Mouse (Mus musculus) limb, embryonic 10.5 days (tissue): ENCODE measurements around the gene Tescl. TPM values are rescaled to one million over a fixed set of nuclear protein-coding genes. Genes with fewer than 3 reads are reported as not detected.
A peak's percentile ranks its signal among the peaks of the same experiment; 100 is the strongest.

Source experiments
- DNase-seq: peaks from one replicate; pipeline ENCODE4 v3.0.0-alpha.2; 2017; ENCODE audit warnings: low spot score
- H3K27ac ChIP-seq: fragments of 300-500 bp; sonication (generic); 2 replicates; pipeline ENCODE4 v1.5.1; 2016; ENCODE audit warnings: mild to moderate bottlenecking
- H3K27me3 ChIP-seq: fragments of 300-500 bp; sonication (generic); 2 replicates; pipeline ENCODE4 v1.6.1; 2016; ENCODE audit warnings: low read depth, mild to moderate bottlenecking; ENCODE audit not compliant: poor library complexity, severe bottlenecking
- H3K36me3 ChIP-seq: fragments of 300-500 bp; sonication (generic); 2 replicates; pipeline ENCODE4 v1.6.1; 2016; ENCODE audit warnings: mild to moderate bottlenecking, moderate library complexity
- H3K4me1 ChIP-seq: fragments of 300-500 bp; sonication (generic); 2 replicates; pipeline ENCODE4 v1.6.1; 2016
- H3K4me3 ChIP-seq: fragments of 300-500 bp; sonication (generic); 2 replicates; pipeline ENCODE4 v1.5.1; 2016; ENCODE audit warnings: mild to moderate bottlenecking, moderate library complexity
- H3K9me3 ChIP-seq: fragments of 300-500 bp; sonication (generic); replicated peaks from 2 replicates; pipeline ENCODE4 v1.6.1; 2016; ENCODE audit warnings: mild to moderate bottlenecking
- WGBS: fragments of 180-500 bp; shearing (Covaris S2); methylation state at CpG from one replicate; pipeline ENCODE4 v1.1.7; 2016; 5-methylcytosine and 5-hydroxymethylcytosine counted together
- polyA plus RNA-seq: library from polyadenylated mRNA; unstranded; fragments of >200 nt; fragmentation: Nextera tagmentation; extraction: Ambion mirVana; gene quantifications from 2 replicates; pipeline ENCODE4 v1.2.1, GENCODE M21; 2016

The Tescl gene
- polyA plus RNA-seq, 1 experiment from 2014 or later: not detected

- Histone ChIP-seq H3K9me3 (no peaks in the 10 kb centered on the region), H3K27me3 (no peaks in the 10 kb centered on the region), H3K36me3 (peaks cover 4% of the 10 kb centered on the region; the same call in 1 of the 2 replicates), H3K27ac (no peak overlapping the region), H3K4me1 (peaks cover 8% of the 10 kb centered on the region; the same call in 1 of the 2 replicates), H3K4me3 (no peak overlapping the region)
- no peak for DNase-seq
- 76% methylated on average over 6 of the region's 6 CpGs for WGBS
Measured at GRCm38 (mm10) chr7:24318942-24319341, 14.8 kb downstream of the Tescl start.

DNA sequence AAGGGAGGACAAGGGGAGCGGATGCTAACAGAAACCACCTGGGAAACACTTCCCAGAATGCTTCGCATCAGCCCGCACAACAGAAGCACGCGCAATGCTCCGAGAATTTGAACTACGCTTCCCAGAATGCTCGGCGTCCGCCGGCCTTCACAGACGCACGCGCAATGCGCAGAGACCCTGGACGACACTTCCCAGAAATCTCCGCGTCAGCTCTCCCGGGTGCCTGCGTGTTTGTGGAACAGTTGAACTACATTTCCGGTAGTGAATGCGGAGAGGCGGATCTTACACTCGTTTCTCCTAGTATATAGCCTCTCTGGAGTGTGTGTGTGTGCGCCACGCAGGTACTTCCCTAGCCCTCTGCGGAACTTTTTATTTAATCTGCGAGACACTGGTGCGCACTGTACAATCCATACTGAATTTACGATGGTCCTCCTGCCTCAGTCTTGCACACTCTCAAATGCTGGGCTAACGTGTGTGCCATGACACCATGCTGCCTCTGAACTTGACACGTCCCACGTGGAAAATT, 17.1 kb downstream of the Tescl start, which contains the start of gene Zfp94:
Zfp94 (minus strand) TSS at position 100 of the 526 bp plus-strand sequence.
- H3K27ac ChIP-seq: peak within 1 kb of the TSS; percentile 90
- WGBS: 1% methylated on average over 33 of the region's 33 CpGs
- no peaks in the 10 kb centered on the region for H3K27me3 ChIP-seq
- H3K9me3 ChIP-seq: no peaks in the 10 kb centered on the region
- H3K36me3 ChIP-seq: peaks cover 17% of the 10 kb centered on the region
- H3K4me1 ChIP-seq: peaks cover 8% of the 10 kb centered on the region; the same call in 1 of the 2 replicates
- peak; percentile 93 for DNase-seq
- peak within 1 kb of the TSS; percentile 65 for H3K4me3 ChIP-seq

GRCm38 (mm10) chr7:24315726-24316566, 17.8 kb downstream of the Tescl start:
- H3K9me3 ChIP-seq: no peaks in the 10 kb centered on the region
- peaks cover 24% of the 10 kb centered on the region for H3K36me3 ChIP-seq
- peak overlapping the region; percentile 90 for H3K27ac ChIP-seq
- H3K4me1 ChIP-seq: peaks cover 8% of the 10 kb centered on the region; the same call in 1 of the 2 replicates
- DNase-seq: no peak
- H3K27me3 ChIP-seq: no peaks in the 10 kb centered on the region
- peak overlapping the region; percentile 65 for H3K4me3 ChIP-seq
- WGBS: 34% methylated on average over 29 of the region's 29 CpGs

DNA sequence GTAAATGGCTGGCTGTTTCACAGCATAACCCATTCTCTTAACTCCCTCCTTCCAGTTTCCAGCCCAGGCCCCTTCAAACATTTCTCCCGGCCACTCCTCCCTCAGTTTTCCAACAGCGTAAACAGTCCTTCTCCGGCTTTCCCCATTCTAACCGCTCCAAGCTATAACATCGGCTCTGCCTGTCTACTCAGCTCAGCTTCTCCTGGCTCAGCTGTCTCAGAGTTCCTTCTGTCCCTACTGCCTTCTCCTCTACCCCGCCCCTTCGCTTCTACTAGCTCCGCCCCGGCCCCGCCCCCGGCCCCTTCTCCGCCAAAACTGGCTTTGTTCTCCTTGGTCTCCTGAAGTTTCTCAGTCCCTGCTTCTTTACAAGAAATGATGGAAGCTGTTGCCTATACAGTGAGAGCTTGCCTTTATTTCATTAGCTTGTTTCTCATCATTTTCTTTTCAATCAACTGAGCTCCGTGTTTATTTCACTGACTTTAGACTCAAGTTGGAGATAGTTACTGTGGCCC, 32.9 kb downstream of the Tescl start, which contains the start of gene Zfp61:
Zfp61 (minus strand) TSS at position 462 of the 512 bp plus-strand sequence.
- Histone ChIP-seq H3K4me1 (peaks cover 19% of the 10 kb centered on the region), H3K4me3 (peak within 1 kb of the TSS; percentile 78), H3K9me3 (no peaks in the 10 kb centered on the region), H3K27me3 (no peaks in the 10 kb centered on the region), H3K36me3 (peaks cover 57% of the 10 kb centered on the region), H3K27ac (peak within 1 kb of the TSS; percentile 96)
- peak; percentile 83 for DNase-seq
- WGBS: 2% methylated on average over 13 of the region's 13 CpGs

DNA sequence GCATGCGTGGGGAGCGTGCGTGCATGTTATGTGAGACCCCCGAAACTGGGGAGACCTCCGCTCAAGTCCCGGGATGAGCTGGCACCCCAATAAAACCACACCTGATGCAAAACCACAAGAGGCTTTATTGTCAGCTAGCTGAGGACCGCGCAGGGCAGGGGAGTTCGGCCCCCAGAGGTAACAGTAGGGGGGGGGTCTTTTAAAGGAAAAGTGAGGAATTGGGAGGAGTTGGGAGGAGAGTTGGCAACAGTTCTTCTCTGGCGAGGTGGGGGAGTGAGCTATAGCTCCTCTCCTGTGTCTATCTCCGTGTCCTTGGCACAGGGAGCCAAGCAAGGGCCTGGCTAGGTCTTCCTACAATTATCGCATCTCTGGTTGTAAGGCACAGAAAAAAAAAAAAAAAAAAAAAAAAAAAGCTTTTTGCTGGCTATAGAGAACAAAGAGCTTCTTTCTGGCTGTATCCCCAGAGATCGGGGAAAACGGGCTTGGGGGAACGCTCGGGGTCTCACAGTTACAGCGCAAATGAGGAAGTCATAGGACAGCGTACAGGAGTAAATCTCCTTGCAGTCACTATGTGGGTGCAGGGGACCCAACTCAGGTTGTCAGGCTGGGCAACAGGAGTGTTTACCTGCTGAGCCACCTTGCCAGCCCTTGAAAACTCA, 33.8 kb downstream of the Tescl start:
- Histone ChIP-seq H3K27ac (peak overlapping the region; percentile 96), H3K4me3 (peak overlapping the region; percentile 78), H3K4me1 (peaks cover 19% of the 10 kb centered on the region), H3K9me3 (no peaks in the 10 kb centered on the region), H3K36me3 (peaks cover 60% of the 10 kb centered on the region), H3K27me3 (no peaks in the 10 kb centered on the region)
- DNase-seq: peak; percentile 46
- under 1% methylated on average over 18 of the region's 18 CpGs for WGBS

DNA sequence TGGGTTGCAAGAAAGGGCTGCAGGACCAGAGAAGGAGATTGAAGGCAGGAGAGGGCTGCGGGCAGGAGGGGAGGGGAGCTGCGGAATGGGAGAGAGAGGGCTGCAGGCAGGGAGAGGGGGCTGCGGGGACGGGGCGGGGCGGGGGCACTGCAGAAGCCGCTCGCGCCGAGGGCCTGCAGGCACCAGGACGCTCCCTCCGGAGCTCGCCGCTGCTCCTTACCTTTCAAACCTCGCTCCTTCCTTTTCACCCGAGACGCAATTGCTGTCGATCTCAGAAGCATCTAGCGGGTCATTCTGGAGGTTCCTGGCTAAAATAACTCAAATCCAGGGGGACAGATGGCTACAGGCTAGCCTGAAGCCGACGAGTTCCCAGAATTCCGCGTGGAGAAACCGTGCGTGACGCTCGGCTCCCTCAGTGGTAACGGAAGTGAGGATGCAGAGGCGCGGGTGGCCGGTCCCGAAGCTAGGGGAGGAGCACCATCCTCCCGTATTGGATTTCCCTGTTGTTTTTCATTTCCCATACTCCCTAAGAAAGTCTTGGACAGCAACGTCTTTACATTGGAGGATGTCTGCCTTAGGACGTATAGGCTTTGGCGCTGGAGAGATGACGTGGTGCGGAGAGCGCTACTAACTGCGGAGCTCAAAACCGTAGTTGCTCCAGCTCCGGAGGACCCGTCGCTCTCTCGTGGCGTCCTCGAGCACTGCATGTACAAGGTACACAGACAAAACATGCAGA, 34.6 kb downstream of the Tescl start:
- Histone ChIP-seq H3K4me3 (peak overlapping the region; percentile 78), H3K36me3 (peaks cover 64% of the 10 kb centered on the region), H3K4me1 (peaks cover 19% of the 10 kb centered on the region), H3K27me3 (no peaks in the 10 kb centered on the region), H3K27ac (peak overlapping the region; percentile 96), H3K9me3 (no peaks in the 10 kb centered on the region)
- peak; percentile 84 for DNase-seq
- under 1% methylated on average over 47 of the region's 47 CpGs for WGBS

DNA sequence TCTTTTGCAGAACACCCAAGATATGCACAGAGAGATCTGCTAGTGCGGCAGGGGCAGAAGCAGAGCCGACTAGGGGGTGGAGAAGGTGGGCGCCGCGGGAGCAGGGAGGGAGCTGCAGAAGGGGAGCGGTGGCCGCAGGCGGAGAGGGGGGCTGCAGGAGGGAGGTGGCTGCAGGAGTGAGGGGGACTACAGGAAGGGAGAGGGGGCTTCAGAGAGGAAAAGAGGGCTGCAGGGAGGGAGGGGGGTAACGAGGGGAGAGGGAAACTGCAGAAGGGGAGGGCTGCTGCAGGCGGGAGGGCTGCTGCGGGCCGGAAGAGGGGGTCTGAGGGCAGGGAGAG, 35.1 kb downstream of the Tescl start:
- Histone ChIP-seq H3K36me3 (peaks cover 65% of the 10 kb centered on the region), H3K4me1 (peaks cover 19% of the 10 kb centered on the region), H3K9me3 (no peaks in the 10 kb centered on the region), H3K27ac (peak overlapping the region; percentile 96), H3K4me3 (peak overlapping the region; percentile 78), H3K27me3 (no peaks in the 10 kb centered on the region)
- DNase-seq: no peak
- WGBS: 0% methylated on average over 12 of the region's 12 CpGs

DNA sequence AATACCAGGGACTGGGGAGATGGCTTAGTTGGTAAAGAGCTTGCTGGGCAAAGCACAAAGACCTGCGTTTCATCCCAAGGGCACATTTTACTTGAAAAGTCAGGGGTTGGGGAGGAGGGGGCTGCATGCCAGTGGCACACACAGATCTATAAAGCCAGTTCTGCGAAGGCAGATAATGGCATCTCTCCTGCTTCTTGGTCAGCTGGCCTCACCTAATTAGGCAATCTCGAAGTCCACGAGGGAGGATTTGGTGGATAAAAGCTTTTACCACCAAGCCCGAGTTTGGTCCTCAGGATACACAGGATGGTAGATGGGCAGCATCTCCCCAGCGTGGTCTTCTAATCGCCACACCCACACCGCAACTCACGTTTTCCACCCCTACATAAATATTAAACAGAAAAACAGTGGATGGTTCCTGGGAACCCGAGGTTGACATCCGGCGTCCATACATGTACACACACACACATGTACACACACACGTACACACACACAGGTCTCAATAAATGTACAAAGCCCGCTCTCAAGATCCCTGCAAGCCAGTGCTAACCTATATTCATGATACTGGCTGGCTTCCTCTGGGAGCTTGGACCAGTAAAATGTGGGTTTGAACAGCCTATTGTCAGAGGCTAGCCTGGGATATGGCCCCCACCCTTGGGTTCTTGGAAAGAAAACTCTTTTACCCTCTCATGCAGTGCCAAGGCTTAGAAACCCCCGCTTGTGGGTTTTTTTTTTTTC, 36.2 kb downstream of the Tescl start:
- Histone ChIP-seq H3K27ac (no peak overlapping the region), H3K36me3 (peaks cover 65% of the 10 kb centered on the region), H3K4me1 (peaks cover 19% of the 10 kb centered on the region), H3K27me3 (no peaks in the 10 kb centered on the region), H3K4me3 (peak overlapping the region; percentile 78; the same call in 1 of the 2 replicates), H3K9me3 (no peaks in the 10 kb centered on the region)
- DNase-seq: no peak
- WGBS: 93% methylated on average over 15 of the region's 15 CpGs

DNA sequence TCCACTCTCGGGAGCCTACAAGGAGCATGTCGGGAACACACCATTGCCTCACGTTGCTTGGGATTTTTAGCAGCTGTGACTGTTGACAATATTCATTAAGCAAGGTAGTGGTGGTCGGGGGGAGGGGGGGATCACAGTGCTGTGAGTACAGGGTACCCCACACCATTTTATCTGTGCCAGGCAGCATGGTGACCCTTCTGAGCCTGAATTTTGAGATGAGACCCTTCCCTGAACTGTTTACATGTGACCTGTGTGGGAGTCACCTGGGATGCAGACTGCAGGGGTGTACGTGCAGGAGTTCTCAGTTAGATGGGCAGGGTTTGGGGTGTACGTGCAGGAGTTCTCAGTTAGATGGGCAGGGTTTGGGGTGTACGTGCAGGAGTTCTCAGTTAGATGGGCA, 37.4 kb downstream of the Tescl start:
- no peaks in the 10 kb centered on the region for H3K27me3 ChIP-seq
- no peak overlapping the region for H3K4me3 ChIP-seq
- H3K27ac ChIP-seq: no peak overlapping the region
- no peak for DNase-seq
- 92% methylated on average over 7 of the region's 7 CpGs for WGBS
- H3K4me1 ChIP-seq: peaks cover 19% of the 10 kb centered on the region
- peaks cover 65% of the 10 kb centered on the region for H3K36me3 ChIP-seq
- no peaks in the 10 kb centered on the region for H3K9me3 ChIP-seq

DNA sequence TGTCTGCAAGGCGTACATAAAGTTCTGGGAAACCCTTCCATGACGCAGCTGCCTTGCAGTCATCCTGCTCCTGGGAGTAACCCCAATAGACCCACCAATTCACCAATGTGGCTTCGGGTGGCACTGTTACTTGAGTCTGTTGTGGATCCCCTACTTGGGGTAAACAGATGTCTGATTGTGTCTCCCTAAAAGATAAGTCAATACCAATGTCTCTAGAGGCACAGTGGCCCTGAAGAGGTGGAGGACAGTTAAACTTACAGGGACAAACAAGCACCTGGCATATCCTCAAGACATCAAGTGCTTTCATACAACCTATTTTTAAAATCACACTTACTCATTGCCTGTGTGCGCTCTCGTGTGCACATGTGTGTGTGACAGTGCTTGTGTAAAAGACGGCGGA, 38.4 kb downstream of the Tescl start:
- H3K9me3 ChIP-seq: no peaks in the 10 kb centered on the region
- no peak overlapping the region for H3K4me3 ChIP-seq
- peaks cover 74% of the 10 kb centered on the region for H3K36me3 ChIP-seq
- no peaks in the 10 kb centered on the region for H3K27me3 ChIP-seq
- peaks cover 13% of the 10 kb centered on the region for H3K4me1 ChIP-seq
- DNase-seq: no peak
- 98% methylated on average over 7 of the region's 7 CpGs for WGBS
- H3K27ac ChIP-seq: no peak overlapping the region

GRCm38 (mm10) chr7:24294763-24295162, 39.0 kb downstream of the Tescl start:
- Histone ChIP-seq H3K4me1 (peaks cover 8% of the 10 kb centered on the region), H3K27me3 (no peaks in the 10 kb centered on the region), H3K9me3 (no peaks in the 10 kb centered on the region), H3K27ac (no peak overlapping the region), H3K4me3 (no peak overlapping the region), H3K36me3 (peaks cover 81% of the 10 kb centered on the region)
- no peak for DNase-seq
- WGBS: 94% methylated on average over 4 of the region's 4 CpGs
